11 mouse cellular contexts compared by ENCODE assay signal in the genomic region with DNA sequence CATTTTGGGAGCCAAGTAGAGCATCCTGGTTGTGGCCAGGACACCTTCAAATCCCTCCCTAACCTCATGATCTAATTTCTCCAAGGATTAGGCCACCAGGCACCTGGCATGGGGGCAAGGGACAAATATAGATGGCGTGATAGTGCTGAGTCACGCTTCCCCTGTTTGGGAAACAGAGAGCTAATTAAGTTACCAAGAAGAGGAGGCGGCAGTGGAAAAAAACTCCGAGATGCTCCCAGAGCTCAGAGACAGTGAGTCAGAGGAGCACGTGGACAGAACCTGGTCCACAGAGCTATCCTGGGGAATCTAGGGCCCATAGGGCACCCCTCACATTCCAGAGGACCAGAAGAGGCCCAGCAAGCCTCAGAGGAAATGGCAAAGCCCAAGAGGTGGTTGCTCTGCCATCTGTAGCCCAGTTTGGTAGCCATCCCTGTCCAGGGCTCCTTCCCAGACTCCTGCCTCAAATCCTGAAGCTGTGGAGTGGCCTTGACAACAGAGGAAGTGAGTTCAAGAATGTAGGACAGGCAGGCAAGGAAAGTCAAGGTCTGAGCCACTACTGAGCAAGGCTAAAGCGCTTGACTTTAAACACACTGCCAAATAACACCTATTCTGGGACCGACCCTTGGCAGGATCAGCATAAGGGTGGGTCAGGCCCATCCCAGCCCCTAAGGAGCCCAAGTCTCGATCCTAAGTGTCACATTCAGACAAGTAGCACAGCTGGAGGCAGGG. TPM values are rescaled to one million over a fixed set of nuclear protein-coding genes. Genes with fewer than 3 reads are reported as not detected.
DNase-seq lines count a peak whose midpoint lies in the region; ATAC-seq lines count a peak whose summit lies in the region.
"Had no signal": no experiment of that assay in that cellular context is flagged by ENCODE, and none has a peak within 500 bp of the region (broad histone marks: within the 10 kb centered on the region; RNA-seq: fewer than 3 reads in every experiment).

No protein-coding gene starts in this region.

- H3K27ac ChIP-seq in kidney, embryonic 14.5 days (ENCODE audit: low read depth, low read length), result no peak overlapping the region
- H3K27ac ChIP-seq: limb, embryonic 15.5 days; neural tube, embryonic 12.5 days had no signal

- intact Hi-C loops in left cerebral cortex, postnatal 25 days (cut with DNase I), result no loop called here

- H3K36me3 ChIP-seq in kidney, embryonic 14.5 days (ENCODE audit: control insufficient read depth, insufficient read depth, low read length), result no peaks in the 10 kb centered on the region
- H3K36me3 ChIP-seq: limb, embryonic 15.5 days; neural tube, embryonic 12.5 days had no signal

- no peak for ATAC-seq in kidney, embryonic 14.5 days (ENCODE audit: low FRiP score, low TSS enrichment)
- ATAC-seq in erythroid progenitor cell, adult 5-6 weeks (replicated peaks; ENCODE audit: low FRiP score, poor library complexity, severe bottlenecking), result no peak
- ATAC-seq in CD4-positive, CD25-positive, alpha-beta regulatory T cell, adult 4 months, result no peak

- 65% methylated on average over 8 of the region's 8 CpGs for WGBS in kidney, embryonic 14.5 days

- H3K9ac ChIP-seq in kidney, embryonic 14.5 days (ENCODE audit: low read depth, low read length), result no peak overlapping the region
- H3K9ac ChIP-seq: limb, embryonic 15.5 days; neural tube, embryonic 12.5 days had no signal

- peaks cover 10% of the 10 kb centered on the region; the same call in 1 of the 2 replicates for H3K4me1 ChIP-seq in kidney, embryonic 14.5 days (ENCODE audit: control insufficient read depth, insufficient read depth, low read length)

- H3K4me2 ChIP-seq in kidney, embryonic 14.5 days (replicated peaks; ENCODE audit: low read depth, low read length), result no peak overlapping the region
- H3K4me2 ChIP-seq: limb, embryonic 15.5 days; neural tube, embryonic 12.5 days had no signal

- H3K9me3 ChIP-seq in kidney, embryonic 14.5 days (ENCODE audit: control insufficient read depth, low read length), result no peaks in the 10 kb centered on the region
- H3K9me3 ChIP-seq: limb, embryonic 15.5 days; neural tube, embryonic 12.5 days had no signal

- H3K27me3 ChIP-seq in kidney, embryonic 14.5 days (ENCODE audit: control insufficient read depth, insufficient read depth, low read length), result no peaks in the 10 kb centered on the region; the same call in 1 of the 2 replicates
- H3K27me3 ChIP-seq: limb, embryonic 15.5 days; neural tube, embryonic 12.5 days had no signal

- peak; percentile 13 for DNase-seq in kidney, postnatal 14 days
- peak; percentile 83 for DNase-seq in MN1 (ENCODE audit: low spot score)
- DNase-seq in adrenal gland, postnatal 10 days, result peak; percentile 38
- peak; percentile 73 to 94 for DNase-seq in left cerebral cortex, postnatal 25 days (ENCODE audit: low spot score in 2 of 2)
- DNase-seq: kidney, adult 9 months had no signal

- no peak overlapping the region for H3K4me3 ChIP-seq in kidney, embryonic 14.5 days (ENCODE audit: low read length)
- H3K4me3 ChIP-seq: limb, embryonic 15.5 days; neural tube, embryonic 12.5 days had no signal

RNA-seq across cellular contexts. Expression of gene Olfm1, which starts 52.0 kb away (rescaled TPM):
- polyA plus RNA-seq in kidney, embryonic 14.5 days (2014; fragmentation: Nextera tagmentation; extraction: Ambion mirVana), result 15.5 and 16.2 TPM in 2 replicates
- 10 to 100 TPM; 34.7 to 45.6 TPM for total RNA-seq in adrenal gland, postnatal 10 days (2021)
- total RNA-seq in left cerebral cortex, postnatal 25 days (2021), result 1,000 to 10,000 TPM; 1,581 to 1,689 TPM
- 5.0 and 7.1 TPM in 2 replicates for total RNA-seq in erythroid progenitor cell, adult 5-6 weeks (2015; ENCODE audit: low replicate concordance)
- total RNA-seq in erythroid progenitor cell, adult 5-6 weeks (2017; ENCODE audit: low replicate concordance), result 1.8 TPM in 1 of 2 replicates, not detected in the other
- polyA plus RNA-seq in CD4-positive, CD25-positive, alpha-beta regulatory T cell, adult 4 months (2017; shearing (Covaris generic)), result not detected
- total RNA-seq: hematopoietic stem cell, adult 5-6 weeks had no signal

Comparison
In these comparisons a context has a peak if more than half of its experiments do, and no peak if none do; other contexts are left out.
1. DNase-seq: peak in every context shown above with its lines; median percentile 84 in left cerebral cortex, postnatal 25 days; 83 in MN1; 38 in adrenal gland, postnatal 10 days; 13 in kidney, postnatal 14 days.
2. RNA of gene Olfm1, which starts 52.0 kb away (total RNA-seq): 1,581 to 1,689 TPM in left cerebral cortex, postnatal 25 days; 34.7 to 45.6 TPM in adrenal gland, postnatal 10 days and 1.8 to 7.1 TPM in erythroid progenitor cell, adult 5-6 weeks; every median in the first group is over 10 times any median in the second.